Mouse (Mus musculus) megakaryocyte-erythroid progenitor cell, adult 5 weeks (primary cell): ENCODE results near the gene Aknad1. TPM values are rescaled to one million over a fixed set of nuclear protein-coding genes. Genes with fewer than 3 reads are reported as not detected.

ENCODE experiments used
- polyA plus RNA-seq: library from polyadenylated mRNA; stranded (reverse); fragments of >175 nt; gene quantifications from 2 replicates; pipeline ENCODE4 v1.2.3, GENCODE M21; 2012

Gene Aknad1
- 0.04 TPM in 1 of 2 replicates, not detected in the other for polyA plus RNA-seq

GRCm38 (mm10) chr3:108739045-108739708, at the start of gene Aknad1:
Gene Aknad1 (plus strand): TSS chr3:108739658.

GRCm38 (mm10) chr3:108722036-108722872, 17.2 kb upstream of the Aknad1 start, which contains the start of gene Gpsm2:
Gene Gpsm2 (minus strand): TSS chr3:108722309.

Other genes starting within 250 kb of the Aknad1 start
- not detected in 2 replicates for gene 1700013F07Rik, start 205.5 kb upstream of the Aknad1 start, polyA plus RNA-seq
- 0.05 and 0.21 TPM in 2 replicates for gene 5330417C22Rik, start 203.1 kb upstream of the Aknad1 start, polyA plus RNA-seq
- gene Tmem167b, start 177.2 kb upstream of the Aknad1 start, polyA plus RNA-seq = 2.5 and 2.6 TPM in 2 replicates
- gene Taf13, start 168.0 kb upstream of the Aknad1 start, polyA plus RNA-seq = 0.65 and 0.69 TPM in 2 replicates
- gene Wdr47, start 148.4 kb upstream of the Aknad1 start, polyA plus RNA-seq = 0.76 and 1.7 TPM in 2 replicates
- 21.1 and 22.5 TPM in 2 replicates for gene Clcc1, start 85.7 kb upstream of the Aknad1 start, polyA plus RNA-seq
- gene Gpsm2, start 17.3 kb upstream of the Aknad1 start, polyA plus RNA-seq = 2.1 and 3.5 TPM in 2 replicates
- gene Stxbp3, start 100.9 kb downstream of the Aknad1 start, polyA plus RNA-seq = 16.7 and 24.2 TPM in 2 replicates
- not detected in 2 replicates for gene Fndc7, start 150.3 kb downstream of the Aknad1 start, polyA plus RNA-seq
- gene Prpf38b, start 172.1 kb downstream of the Aknad1 start, polyA plus RNA-seq = 87.2 and 125 TPM in 2 replicates
- gene Henmt1, start 200.2 kb downstream of the Aknad1 start, polyA plus RNA-seq = 0.19 TPM in 1 of 2 replicates, not detected in the other
- not detected in 2 replicates for gene Gm9857, start 200.8 kb downstream of the Aknad1 start, polyA plus RNA-seq